8 mouse cellular contexts compared by ENCODE assay signal in genomic region chr5:21732930-21733329, GRCm38 (mm10). TPM values are rescaled to one million over a fixed set of nuclear protein-coding genes. Genes with fewer than 3 reads are reported as not detected.
DNase-seq lines count a peak whose midpoint lies in the region; ATAC-seq and TF ChIP-seq lines count a peak whose summit lies in the region.

No protein-coding gene starts in this region.

- H3K4me2 ChIP-seq in liver, postnatal 0 days (ENCODE audit: low read depth, low read length) = no peak overlapping the region
- no peak overlapping the region for H3K4me2 ChIP-seq in liver, embryonic 12.5 days
- H3K4me2 ChIP-seq in embryonic facial prominence, embryonic 14.5 days (ENCODE audit: low read depth, low read length) = no peak overlapping the region
- H3K4me2 ChIP-seq in heart, embryonic 16.5 days (ENCODE audit: low read depth, low read length) = peak overlapping the region; percentile 15; the same call in 1 of the 2 replicates
- H3K4me2 ChIP-seq in lung, postnatal 0 days (replicated peaks; ENCODE audit: low read depth, low read length) = no peak overlapping the region

- H3K9me3 ChIP-seq in liver, postnatal 0 days (ENCODE audit: low read length) = no peaks in the 10 kb centered on the region
- no peaks in the 10 kb centered on the region for H3K9me3 ChIP-seq in liver, embryonic 12.5 days (replicated peaks)
- no peaks in the 10 kb centered on the region for H3K9me3 ChIP-seq in embryonic facial prominence, embryonic 14.5 days (ENCODE audit: control insufficient read depth, low read length)
- no peaks in the 10 kb centered on the region for H3K9me3 ChIP-seq in heart, embryonic 16.5 days (replicated peaks; ENCODE audit: control insufficient read depth, low read length)
- H3K9me3 ChIP-seq in lung, postnatal 0 days (ENCODE audit: low read length) = no peaks in the 10 kb centered on the region

- DNase-seq in liver, postnatal 0 days = no peak
- peak; percentile 79 for DNase-seq in embryonic facial prominence, embryonic 14.5 days (ENCODE audit: low spot score)
- DNase-seq in kidney, postnatal 25 days = peak; percentile 65 to 70
- DNase-seq in lung, postnatal 0 days (ENCODE audit: low spot score) = peak; percentile 65
- peak; percentile 39 for DNase-seq in retina, postnatal 7 days (ENCODE audit: low read depth, low spot score)
- DNase-seq in spleen, adult 12 weeks (ENCODE audit: low spot score) = no peak

- TF ChIP-seq CTCF in liver, postnatal 0 days (IDR thresholded peaks at IDR 0.05; ENCODE audit: low read depth) = peak; percentile 47
- peak; percentile 87 for TF ChIP-seq CTCF in lung, postnatal 0 days (IDR thresholded peaks at IDR 0.05)

- H3K27ac ChIP-seq in liver, postnatal 0 days (ENCODE audit: low read depth) = no peak overlapping the region
- H3K27ac ChIP-seq in liver, embryonic 12.5 days = no peak overlapping the region
- H3K27ac ChIP-seq in embryonic facial prominence, embryonic 14.5 days (replicated peaks; ENCODE audit: low read depth, low read length) = no peak overlapping the region; the same call in 1 of the 2 replicates
- H3K27ac ChIP-seq in heart, embryonic 16.5 days (ENCODE audit: low read length) = peak overlapping the region; percentile 79
- H3K27ac ChIP-seq in lung, postnatal 0 days (ENCODE audit: low read length) = no peak overlapping the region

- TF ChIP-seq EP300 in liver, postnatal 0 days (IDR thresholded peaks at IDR 0.05; ENCODE audit: low read depth) = no peak
- no peak for TF ChIP-seq EP300 in lung, postnatal 0 days (IDR thresholded peaks at IDR 0.05)

- H3K27me3 ChIP-seq in liver, postnatal 0 days (ENCODE audit: insufficient read depth, low read length) = no peaks in the 10 kb centered on the region
- H3K27me3 ChIP-seq in liver, embryonic 12.5 days (replicated peaks) = no peaks in the 10 kb centered on the region
- H3K27me3 ChIP-seq in embryonic facial prominence, embryonic 14.5 days (replicated peaks; ENCODE audit: control insufficient read depth, insufficient read depth, low read length) = no peaks in the 10 kb centered on the region
- H3K27me3 ChIP-seq in heart, embryonic 16.5 days (ENCODE audit: control insufficient read depth, insufficient read depth, low read length) = no peaks in the 10 kb centered on the region
- no peaks in the 10 kb centered on the region for H3K27me3 ChIP-seq in lung, postnatal 0 days (replicated peaks; ENCODE audit: insufficient read depth, low read length)

- WGBS in liver, postnatal 0 days (ENCODE audit: insufficient replicate concordance) = 62% methylated on average over 8 of the region's 8 CpGs
- WGBS in liver, embryonic 12.5 days (ENCODE audit: insufficient replicate concordance) = 64% methylated on average over 8 of the region's 8 CpGs
- 32% methylated on average over 8 of the region's 8 CpGs for WGBS in embryonic facial prominence, embryonic 14.5 days
- 22% methylated on average over 8 of the region's 8 CpGs for WGBS in heart, embryonic 16.5 days
- WGBS in lung, postnatal 0 days = 31% methylated on average over 8 of the region's 8 CpGs

- peaks cover 3% of the 10 kb centered on the region for H3K4me1 ChIP-seq in liver, postnatal 0 days (ENCODE audit: insufficient read depth)
- H3K4me1 ChIP-seq in liver, embryonic 12.5 days = peaks cover 9% of the 10 kb centered on the region
- H3K4me1 ChIP-seq in embryonic facial prominence, embryonic 14.5 days (ENCODE audit: control insufficient read depth, insufficient read depth, low read length) = peaks cover 7% of the 10 kb centered on the region
- H3K4me1 ChIP-seq in heart, embryonic 16.5 days (ENCODE audit: control insufficient read depth, insufficient read depth, low read length) = peaks cover 8% of the 10 kb centered on the region
- peaks cover 4% of the 10 kb centered on the region; the same call in 1 of the 2 replicates for H3K4me1 ChIP-seq in lung, postnatal 0 days (ENCODE audit: insufficient read depth, low read depth, low read length)

- ATAC-seq in liver, postnatal 0 days = no peak
- ATAC-seq in liver, embryonic 12.5 days = no peak
- peak; percentile 82 for ATAC-seq in embryonic facial prominence, embryonic 14.5 days (ENCODE audit: low read depth)
- ATAC-seq in heart, embryonic 16.5 days (replicated peaks; ENCODE audit: extremely low read depth, insufficient read depth, low FRiP score) = peak; percentile 84
- ATAC-seq in lung, postnatal 0 days = peak; percentile 57

- no peak overlapping the region for H3K9ac ChIP-seq in liver, postnatal 0 days (replicated peaks)
- no peak overlapping the region for H3K9ac ChIP-seq in liver, embryonic 12.5 days
- no peak overlapping the region for H3K9ac ChIP-seq in embryonic facial prominence, embryonic 14.5 days (ENCODE audit: low read depth, low read length)
- peak overlapping the region; percentile 36 for H3K9ac ChIP-seq in heart, embryonic 16.5 days (ENCODE audit: low read length)
- no peak overlapping the region for H3K9ac ChIP-seq in lung, postnatal 0 days (replicated peaks; ENCODE audit: low read depth)

- H3K4me3 ChIP-seq in liver, postnatal 0 days (ENCODE audit: low read depth, low read length) = no peak overlapping the region
- no peak overlapping the region for H3K4me3 ChIP-seq in liver, embryonic 12.5 days
- H3K4me3 ChIP-seq in embryonic facial prominence, embryonic 14.5 days (ENCODE audit: low read depth, low read length) = no peak overlapping the region
- H3K4me3 ChIP-seq in heart, embryonic 16.5 days (ENCODE audit: low read length) = no peak overlapping the region
- no peak overlapping the region for H3K4me3 ChIP-seq in lung, postnatal 0 days (ENCODE audit: low read depth, low read length)

- H3K36me3 ChIP-seq in liver, postnatal 0 days (replicated peaks; ENCODE audit: insufficient read depth, low read length) = no peaks in the 10 kb centered on the region
- no peaks in the 10 kb centered on the region for H3K36me3 ChIP-seq in liver, embryonic 12.5 days
- H3K36me3 ChIP-seq in embryonic facial prominence, embryonic 14.5 days (ENCODE audit: control insufficient read depth, insufficient read depth, low read length) = no peaks in the 10 kb centered on the region
- no peaks in the 10 kb centered on the region for H3K36me3 ChIP-seq in heart, embryonic 16.5 days (ENCODE audit: control insufficient read depth, insufficient read depth)
- H3K36me3 ChIP-seq in lung, postnatal 0 days (ENCODE audit: insufficient read depth, low read length) = no peaks in the 10 kb centered on the region

RNA-seq across cellular contexts. Expression of gene Pmpcb, which starts 4.0 kb away (rescaled TPM):
- polyA plus RNA-seq in liver, postnatal 0 days (2015; fragmentation: Nextera tagmentation; extraction: Ambion mirVana) = 43.6 and 45.9 TPM in 2 replicates
- 49.2 and 53.7 TPM in 2 replicates for polyA plus RNA-seq in liver, embryonic 12.5 days (2016; fragmentation: Nextera tagmentation; extraction: Ambion mirVana)
- polyA plus RNA-seq in embryonic facial prominence, embryonic 14.5 days (2014; fragmentation: Nextera tagmentation; extraction: Ambion mirVana) = 79.4 and 82.3 TPM in 2 replicates
- 154 and 168 TPM in 2 replicates for polyA plus RNA-seq in heart, embryonic 16.5 days (2015; fragmentation: Nextera tagmentation; extraction: Ambion mirVana)
- 41.8 and 49.0 TPM in 2 replicates for polyA plus RNA-seq in lung, postnatal 0 days (2015; fragmentation: Nextera tagmentation; extraction: Ambion mirVana)

RNA-seq across cellular contexts. Expression of gene Napepld, which starts 31.7 kb away (rescaled TPM):
- 0.53 and 0.70 TPM in 2 replicates for polyA plus RNA-seq in liver, postnatal 0 days (2015; fragmentation: Nextera tagmentation; extraction: Ambion mirVana)
- 1.6 and 2.1 TPM in 2 replicates for polyA plus RNA-seq in liver, embryonic 12.5 days (2016; fragmentation: Nextera tagmentation; extraction: Ambion mirVana)
- polyA plus RNA-seq in embryonic facial prominence, embryonic 14.5 days (2014; fragmentation: Nextera tagmentation; extraction: Ambion mirVana) = 2.4 and 2.8 TPM in 2 replicates
- 5.6 and 6.3 TPM in 2 replicates for polyA plus RNA-seq in heart, embryonic 16.5 days (2015; fragmentation: Nextera tagmentation; extraction: Ambion mirVana)
- polyA plus RNA-seq in lung, postnatal 0 days (2015; fragmentation: Nextera tagmentation; extraction: Ambion mirVana) = 2.1 and 2.5 TPM in 2 replicates

RNA-seq across cellular contexts. Expression of gene Dnajc2, which starts 52.1 kb away (rescaled TPM):
- polyA plus RNA-seq in liver, postnatal 0 days (2015; fragmentation: Nextera tagmentation; extraction: Ambion mirVana) = 25.0 and 27.1 TPM in 2 replicates
- 66.6 and 67.6 TPM in 2 replicates for polyA plus RNA-seq in liver, embryonic 12.5 days (2016; fragmentation: Nextera tagmentation; extraction: Ambion mirVana)
- 56.4 and 59.2 TPM in 2 replicates for polyA plus RNA-seq in embryonic facial prominence, embryonic 14.5 days (2014; fragmentation: Nextera tagmentation; extraction: Ambion mirVana)
- 41.5 and 47.5 TPM in 2 replicates for polyA plus RNA-seq in heart, embryonic 16.5 days (2015; fragmentation: Nextera tagmentation; extraction: Ambion mirVana)
- polyA plus RNA-seq in lung, postnatal 0 days (2015; fragmentation: Nextera tagmentation; extraction: Ambion mirVana) = 34.2 and 35.4 TPM in 2 replicates

RNA-seq across cellular contexts. Expression of gene Psmc2, which starts 52.2 kb away (rescaled TPM):
- polyA plus RNA-seq in liver, postnatal 0 days (2015; fragmentation: Nextera tagmentation; extraction: Ambion mirVana) = 76.7 and 82.0 TPM in 2 replicates
- 188 and 189 TPM in 2 replicates for polyA plus RNA-seq in liver, embryonic 12.5 days (2016; fragmentation: Nextera tagmentation; extraction: Ambion mirVana)
- 161 and 183 TPM in 2 replicates for polyA plus RNA-seq in embryonic facial prominence, embryonic 14.5 days (2014; fragmentation: Nextera tagmentation; extraction: Ambion mirVana)
- 138 and 139 TPM in 2 replicates for polyA plus RNA-seq in heart, embryonic 16.5 days (2015; fragmentation: Nextera tagmentation; extraction: Ambion mirVana)
- 105 and 108 TPM in 2 replicates for polyA plus RNA-seq in lung, postnatal 0 days (2015; fragmentation: Nextera tagmentation; extraction: Ambion mirVana)

Comparison
In these comparisons a context has a peak if more than half of its experiments do, and no peak if none do; other contexts are left out.
1. ATAC-seq: peak in embryonic facial prominence, embryonic 14.5 days (single experiment), heart, embryonic 16.5 days (single experiment) and lung, postnatal 0 days (single experiment); none in liver, postnatal 0 days (single experiment) and liver, embryonic 12.5 days (single experiment).
2. DNase-seq: peak in embryonic facial prominence, embryonic 14.5 days (single experiment), kidney, postnatal 25 days (2 of 2), lung, postnatal 0 days (single experiment) and retina, postnatal 7 days (single experiment); none in liver, postnatal 0 days (single experiment) and spleen, adult 12 weeks (single experiment).